Mouse (Mus musculus) fat pad, adult 2 months (tissue): ENCODE measurements at regions not wholly inside any gene's neighbourhood (a gene's known extent, or its start where the extent isn't known, plus 50 kb on each side); places are given as distances from the start of the nearest gene placed in this dataset.

Source experiments
- DNase-seq: peaks from one replicate; pipeline ENCODE4 v3.0.0-alpha.2; 2011; ENCODE audit warnings: low read depth, low spot score; ENCODE audit errors: extremely low read depth

DNA sequence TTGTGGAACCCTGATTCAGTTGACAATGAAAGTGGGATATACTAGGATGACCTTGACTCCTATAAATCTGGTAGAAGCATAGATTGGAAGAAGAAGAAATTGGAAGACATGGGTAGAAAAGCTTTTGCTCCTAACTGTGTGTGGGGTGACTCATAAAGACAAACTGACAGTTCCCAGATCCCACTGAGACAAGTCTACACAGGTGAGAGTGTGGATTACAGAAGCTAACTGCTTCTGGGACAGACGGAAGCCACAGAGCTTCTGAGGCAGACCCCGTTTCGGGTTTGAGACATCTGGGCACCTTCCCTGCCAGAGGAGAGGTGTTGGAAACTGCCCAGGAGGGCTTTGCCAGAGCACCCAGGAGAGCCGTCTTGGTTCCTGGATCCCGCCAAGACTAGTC lies 204.7 kb upstream of the Fam98a start:
- no peak for DNase-seq

DNA sequence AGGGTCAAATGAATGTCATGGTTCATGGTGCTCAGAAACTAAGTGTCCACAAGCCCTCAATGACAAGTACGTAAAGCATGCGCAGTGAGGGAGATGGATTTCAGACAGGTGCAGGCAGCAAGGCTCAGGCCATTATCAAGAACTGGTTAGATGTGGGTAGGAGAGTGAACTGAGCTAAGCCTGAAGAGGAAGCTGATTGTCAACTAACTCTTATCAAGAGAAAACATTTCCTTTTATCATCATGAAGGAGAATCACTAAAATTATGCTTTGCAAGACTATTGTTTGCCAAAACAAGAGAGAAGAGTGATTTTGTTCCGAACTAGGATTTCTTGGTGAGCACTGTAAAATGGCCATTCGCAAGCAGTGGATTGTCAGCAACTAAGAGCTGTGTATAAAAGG lies 164.7 kb upstream of the Fam98a start:
- no peak for DNase-seq

DNA sequence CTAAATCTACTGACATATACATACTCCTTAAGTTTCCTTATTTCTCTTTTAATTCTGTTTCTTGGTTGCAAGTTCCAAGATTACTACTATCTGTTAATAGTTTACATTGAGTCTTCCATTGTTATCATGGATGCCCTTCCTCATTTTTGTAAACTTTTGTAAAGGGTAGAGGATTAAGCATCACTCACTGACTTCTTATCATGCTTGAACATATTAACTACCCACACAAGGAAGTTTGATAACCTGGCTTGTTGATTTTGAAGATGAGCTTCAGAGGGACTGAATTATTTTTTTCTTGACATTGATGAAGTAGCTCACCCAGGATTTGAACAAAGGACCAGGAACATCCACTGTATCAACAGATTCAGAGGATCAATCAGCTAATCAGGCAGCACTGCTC lies 162.8 kb upstream of the Fam98a start:
- DNase-seq, result no peak

DNA sequence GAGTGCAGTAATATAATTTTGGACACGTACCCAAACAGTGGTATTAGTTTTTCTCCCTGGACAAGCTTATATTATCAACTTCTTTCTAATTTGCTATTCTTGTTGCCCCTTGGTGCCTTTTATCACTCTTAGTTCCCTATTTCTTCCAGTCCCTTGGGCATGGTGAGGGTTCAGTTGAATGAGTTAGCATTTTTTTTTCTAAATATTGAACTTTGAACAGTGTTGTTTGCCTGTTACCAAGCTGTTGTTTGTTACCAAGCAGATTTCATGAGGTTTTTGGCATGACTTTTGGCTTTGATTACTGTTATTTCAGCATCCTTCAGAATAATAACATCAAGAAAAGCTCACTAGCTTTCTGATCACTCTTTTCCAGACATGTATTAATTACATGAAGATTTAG lies 162.3 kb upstream of the Fam98a start:
- no peak for DNase-seq

DNA sequence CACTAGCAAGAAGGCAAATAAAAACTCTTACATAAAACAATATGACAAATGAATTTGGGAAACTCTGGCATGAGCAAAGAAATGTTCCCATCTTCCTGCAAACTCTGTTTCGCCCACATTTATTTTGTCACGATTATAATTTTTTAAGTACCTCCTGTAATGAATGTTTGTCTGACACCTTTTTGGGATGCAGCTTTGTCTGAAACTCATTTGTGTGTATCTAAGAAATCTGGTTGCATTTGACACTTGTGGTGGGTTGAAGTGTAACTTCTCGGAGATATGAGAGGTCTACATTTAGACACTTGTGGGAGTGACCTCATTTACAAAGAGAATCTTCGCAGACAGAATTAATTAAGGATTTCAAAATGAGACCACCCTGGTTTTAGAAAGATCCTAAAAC lies 155.9 kb upstream of the Fam98a start:
- no peak for DNase-seq

DNA sequence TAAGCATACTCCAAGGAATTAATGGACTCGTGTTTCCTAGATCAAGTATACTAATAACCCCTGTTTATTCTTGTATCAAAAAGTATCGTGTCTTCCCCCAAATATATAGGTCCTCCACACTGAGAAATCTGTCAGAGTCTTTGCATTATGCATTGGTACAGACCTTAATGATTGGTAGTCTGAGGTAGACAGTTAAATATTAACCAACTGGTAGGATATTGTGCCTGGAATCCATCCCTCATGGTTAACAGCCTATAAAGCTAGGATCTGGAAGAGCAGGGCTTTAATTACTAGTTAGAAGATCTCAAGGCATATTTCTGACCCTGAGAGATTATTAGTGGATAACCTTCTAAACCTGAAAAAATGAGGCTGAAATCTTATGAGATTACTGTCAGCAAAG lies 153.6 kb upstream of the Fam98a start:
- DNase-seq, result no peak

DNA sequence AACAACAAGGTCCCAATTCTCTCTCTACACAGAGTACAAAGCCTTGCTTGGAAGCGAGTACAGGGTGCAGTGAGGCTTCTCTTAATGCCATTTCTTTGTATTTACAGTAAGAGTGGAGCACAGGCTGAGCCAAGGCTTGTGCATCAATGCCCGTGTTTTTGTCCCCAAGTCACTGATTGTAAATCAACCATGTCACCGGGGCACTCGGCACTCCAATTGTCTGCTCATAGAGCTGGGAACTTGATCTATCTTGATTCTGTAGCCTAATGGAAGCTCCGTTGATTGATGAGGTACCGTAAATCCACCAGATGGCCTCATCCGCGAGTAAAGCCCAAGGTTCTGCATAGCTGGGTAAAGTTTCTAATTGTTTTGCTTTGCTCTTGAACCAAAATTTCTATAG lies 152.1 kb upstream of the Fam98a start:
- no peak for DNase-seq

DNA sequence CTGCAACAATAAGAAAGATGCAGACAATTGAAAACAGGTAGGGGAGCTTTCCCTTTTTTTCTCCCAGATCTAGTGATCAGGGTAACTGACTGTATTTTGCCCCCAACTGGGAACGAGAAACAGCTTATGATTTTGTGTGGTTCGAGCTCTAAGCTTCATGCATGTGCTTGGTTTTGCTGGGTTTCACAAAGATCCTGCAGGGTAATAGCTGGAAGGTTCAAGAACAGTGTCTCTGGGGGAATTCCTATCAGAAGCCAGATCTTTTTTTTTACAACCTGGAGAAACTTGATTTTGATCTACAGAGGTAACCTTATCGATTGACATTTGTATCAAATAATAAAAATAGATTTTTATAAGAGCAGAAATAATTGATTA lies 145.0 kb upstream of the Fam98a start:
- DNase-seq, result no peak

DNA sequence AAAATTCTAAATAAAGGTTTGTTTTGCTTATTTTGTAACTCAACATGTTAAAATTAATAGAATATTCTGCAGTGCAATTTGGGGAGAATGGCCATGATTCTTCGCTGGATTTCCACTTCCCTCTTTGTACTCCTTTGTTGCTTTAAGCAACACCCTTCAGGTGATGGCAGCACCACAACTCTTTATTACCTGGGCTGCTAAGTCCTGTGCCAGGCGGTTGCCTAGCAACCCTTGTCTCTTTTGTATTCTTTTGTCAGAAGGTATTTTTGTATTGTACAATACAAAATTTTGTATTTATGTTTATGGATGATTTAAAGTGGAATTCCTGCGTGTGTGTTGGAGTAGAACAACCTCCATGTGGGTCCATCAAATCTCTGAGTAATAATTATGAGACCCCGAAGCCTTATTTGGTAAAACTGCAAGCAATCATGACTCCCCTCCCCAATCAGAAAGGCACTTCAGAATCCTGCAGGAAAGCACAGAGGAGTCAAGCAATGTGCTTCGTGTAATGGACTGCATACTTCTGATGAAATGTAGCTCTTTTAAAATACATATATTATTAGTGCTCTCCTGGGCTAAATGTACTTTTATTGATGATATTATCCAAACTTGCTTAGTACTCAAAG lies 144.5 kb upstream of the Fam98a start:
- DNase-seq, result no peak

DNA sequence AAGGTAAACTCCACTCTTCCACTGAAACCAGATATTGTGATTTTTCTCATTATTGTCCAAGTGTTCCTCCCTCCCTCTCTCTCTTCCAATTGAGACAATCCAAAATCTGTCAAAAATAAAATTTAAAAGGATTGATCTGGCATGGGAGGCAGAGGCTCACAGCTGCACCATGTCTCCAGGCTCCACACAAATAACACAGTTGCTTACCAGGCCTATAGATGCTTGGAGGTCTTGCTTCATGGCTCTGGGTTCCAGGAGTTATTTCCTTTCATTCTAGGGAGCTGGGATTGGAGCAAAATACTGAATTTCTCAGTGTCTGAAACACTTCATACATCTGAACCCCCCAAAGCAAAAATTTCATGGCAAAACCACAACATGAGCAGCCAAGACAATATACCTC lies 134.2 kb upstream of the Fam98a start:
- DNase-seq, result no peak

DNA sequence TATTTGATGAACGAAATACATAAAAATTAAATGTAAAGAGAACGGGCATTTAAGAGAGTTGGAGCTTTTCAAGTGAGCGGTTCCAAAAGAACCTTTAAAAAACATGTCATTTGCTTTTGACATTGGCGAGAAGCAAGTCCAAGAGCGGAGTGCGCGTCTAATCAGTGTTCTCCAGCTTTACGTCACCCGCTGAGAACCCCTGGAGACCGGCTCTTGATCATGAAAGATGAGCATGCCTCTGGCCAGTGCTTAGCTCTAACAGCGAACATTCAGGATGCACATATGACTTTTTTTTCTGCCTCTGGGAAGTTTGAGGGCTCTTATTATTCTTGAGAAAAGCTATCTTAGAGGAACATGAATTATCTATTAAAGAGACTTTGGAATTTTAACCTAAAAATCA lies 95.2 kb upstream of the Fam98a start:
- no peak for DNase-seq

DNA sequence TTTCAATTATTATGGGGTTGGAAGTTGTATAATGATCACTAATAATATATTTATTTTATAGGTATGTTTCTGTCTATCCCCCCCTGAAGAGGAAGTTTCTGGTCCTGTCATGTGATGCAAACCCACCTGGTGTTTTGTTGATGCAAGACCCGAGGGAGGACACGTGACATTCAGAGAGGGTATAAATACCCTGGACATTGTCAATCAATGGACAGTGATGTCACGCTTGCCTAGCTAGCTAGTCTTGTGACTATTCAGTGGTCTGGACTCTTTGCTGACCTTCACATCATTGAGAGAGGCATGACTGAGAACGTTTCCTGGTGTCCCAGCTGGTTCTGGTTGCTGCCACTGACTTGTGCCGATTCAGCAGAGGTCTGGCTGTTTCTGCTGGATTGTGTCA lies 93.0 kb upstream of the Fam98a start:
- DNase-seq, result no peak

DNA sequence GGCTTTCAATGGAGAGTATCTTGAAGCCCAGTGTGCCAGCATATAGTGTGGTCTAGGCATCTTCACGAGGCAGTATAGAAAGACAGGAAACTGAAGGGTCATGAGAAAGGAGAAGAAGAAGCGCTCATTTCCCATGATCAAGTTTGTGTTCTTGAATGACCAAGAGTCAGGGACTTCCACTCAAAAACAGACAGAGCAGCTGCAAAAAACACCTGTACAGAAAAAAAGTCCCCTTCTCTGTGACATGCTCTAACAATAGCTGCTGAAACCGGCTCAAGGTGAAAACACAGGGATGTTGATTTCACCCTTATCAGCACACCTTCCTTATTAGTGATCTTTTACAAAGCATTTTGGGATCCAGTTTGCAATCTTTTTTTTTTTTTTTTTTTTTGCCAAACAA lies 90.6 kb upstream of the Fam98a start:
- no peak for DNase-seq

DNA sequence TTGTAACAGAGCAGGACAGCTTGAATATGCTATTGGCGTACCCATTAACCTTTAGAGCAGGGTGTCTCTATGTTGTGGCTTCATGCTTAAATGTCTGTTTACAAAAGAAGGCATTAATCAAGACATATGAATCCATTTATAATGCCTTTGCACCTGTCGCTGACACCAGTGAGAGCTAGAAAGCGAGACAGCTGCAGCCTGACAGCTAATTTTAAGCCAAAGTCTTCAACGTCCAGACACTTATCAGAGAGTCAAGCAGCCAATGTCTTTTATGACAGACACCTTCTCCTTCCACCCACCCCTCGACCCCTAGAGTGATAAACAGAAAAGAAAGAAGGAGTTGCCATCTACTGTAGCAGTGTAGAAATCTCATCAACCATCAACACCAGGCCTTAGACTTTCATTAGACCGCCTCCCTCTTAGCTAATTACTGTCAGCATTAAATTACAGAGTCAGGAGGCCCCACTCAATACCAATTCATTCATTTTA lies 89.3 kb upstream of the Fam98a start:
- DNase-seq, result no peak

DNA sequence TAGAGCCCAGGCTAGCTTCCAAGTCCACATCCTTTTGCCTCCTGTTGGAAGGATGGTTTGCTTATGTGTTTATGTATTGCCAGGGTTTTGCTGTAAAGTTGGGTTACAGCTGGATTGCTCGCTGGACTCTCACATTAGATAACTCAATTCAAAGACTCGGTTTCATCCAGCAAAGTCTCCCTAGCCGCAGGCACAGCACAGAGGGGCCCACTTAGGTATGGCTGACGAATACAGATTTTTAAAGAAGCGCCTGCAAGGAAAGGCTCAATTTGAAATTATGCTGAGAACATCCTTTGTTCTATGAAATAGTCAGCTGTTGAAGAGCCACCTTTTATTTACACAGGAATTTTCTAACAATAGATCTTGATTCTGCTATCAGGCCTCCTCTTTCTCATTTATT lies 88.8 kb upstream of the Fam98a start:
- no peak for DNase-seq

DNA sequence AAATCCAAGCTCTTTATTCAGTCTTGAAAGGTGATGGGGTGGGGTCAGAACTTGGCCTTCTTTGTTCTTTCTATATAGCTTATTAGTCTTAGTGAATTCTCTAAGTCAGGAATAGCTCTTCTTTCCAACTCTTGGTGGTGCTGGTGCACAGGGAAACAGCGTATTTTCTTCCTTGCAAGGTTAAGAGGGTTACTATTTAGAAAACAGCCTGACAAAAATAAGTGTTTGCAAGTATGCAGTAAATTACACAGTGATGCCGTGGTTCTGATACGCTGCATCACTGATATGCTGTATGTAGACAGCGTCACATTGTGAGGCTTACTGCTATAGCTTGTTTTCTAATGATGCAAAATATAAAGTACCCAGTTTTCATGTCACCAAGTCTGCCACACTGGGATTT lies 78.1 kb upstream of the Fam98a start:
- no peak for DNase-seq

DNA sequence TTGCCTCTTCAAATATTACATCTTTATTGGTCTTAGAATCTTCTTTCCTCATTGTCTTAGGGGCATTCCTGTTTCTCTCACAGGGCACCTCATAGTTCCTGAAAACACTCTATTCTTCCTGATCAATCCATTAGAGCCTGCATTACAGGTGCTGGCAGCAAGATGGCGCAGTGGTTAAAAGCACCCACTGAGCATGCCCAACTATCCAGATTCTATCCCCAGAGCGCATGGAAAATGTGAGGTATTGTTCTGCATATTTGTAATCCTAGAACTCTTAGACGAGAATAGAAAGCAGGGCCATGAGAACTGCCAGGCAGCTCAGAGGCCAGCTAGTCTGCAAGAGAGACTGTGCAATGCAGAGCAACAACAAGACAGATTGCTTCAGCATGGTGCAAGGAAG lies 67.7 kb upstream of the Fam98a start:
- DNase-seq, result no peak

DNA sequence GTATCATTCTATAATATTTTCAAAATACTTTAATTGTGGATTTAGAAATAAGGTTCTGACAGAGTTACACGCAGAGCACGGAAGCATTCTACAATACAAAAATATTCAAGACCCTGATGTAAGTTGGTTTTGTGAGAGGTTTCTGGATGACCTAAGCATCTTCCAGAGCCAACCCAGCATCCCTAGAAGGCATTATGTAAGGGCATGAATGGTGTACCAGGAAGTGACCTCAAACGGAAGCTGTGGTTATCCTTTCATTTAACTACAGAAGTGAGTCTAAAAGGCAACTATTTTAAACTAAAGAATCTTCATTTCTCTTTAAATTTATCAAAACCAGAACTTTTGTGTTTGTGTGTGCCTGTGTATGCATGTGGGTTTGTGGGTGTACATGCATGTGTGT lies 66.8 kb upstream of the Fam98a start:
- no peak for DNase-seq

DNA sequence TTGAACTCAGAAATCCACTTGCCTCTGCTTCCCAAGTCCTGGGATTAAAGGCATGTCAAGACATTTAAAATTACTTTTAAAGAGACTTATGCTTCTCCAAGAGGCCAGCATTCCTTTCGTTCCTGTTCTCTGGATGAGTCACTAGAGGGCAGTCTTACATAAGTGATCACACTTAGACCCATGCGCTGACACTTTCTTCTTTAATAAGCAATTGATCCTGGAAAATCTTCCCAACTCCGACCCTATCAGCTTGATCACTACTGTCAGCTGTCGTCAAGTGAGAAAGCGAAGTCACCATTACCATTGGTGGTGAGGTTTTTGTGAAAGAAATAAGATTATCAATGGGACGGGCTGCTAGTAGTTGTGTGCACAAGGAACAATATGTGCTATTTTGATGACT lies 65.5 kb upstream of the Fam98a start:
- no peak for DNase-seq

DNA sequence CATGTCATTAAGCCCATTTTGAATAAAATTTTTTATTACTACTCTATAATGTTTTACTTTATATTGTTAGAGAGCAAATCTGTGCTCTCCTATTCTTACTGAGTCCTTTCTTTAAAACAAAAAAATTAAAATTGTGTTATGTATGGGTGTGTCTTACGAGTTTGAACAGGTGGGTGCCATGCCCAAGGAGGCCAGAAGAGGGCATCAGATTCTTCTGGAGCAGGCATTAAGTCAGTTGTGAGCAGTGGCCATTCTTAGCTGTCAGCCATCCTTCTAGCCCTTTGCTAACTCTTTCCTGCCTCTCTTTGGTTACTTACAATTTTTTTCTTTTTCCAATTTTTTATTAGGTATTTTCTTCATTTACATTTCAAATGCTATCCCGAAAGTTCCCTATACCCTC lies 63.6 kb upstream of the Fam98a start:
- DNase-seq, result no peak

DNA sequence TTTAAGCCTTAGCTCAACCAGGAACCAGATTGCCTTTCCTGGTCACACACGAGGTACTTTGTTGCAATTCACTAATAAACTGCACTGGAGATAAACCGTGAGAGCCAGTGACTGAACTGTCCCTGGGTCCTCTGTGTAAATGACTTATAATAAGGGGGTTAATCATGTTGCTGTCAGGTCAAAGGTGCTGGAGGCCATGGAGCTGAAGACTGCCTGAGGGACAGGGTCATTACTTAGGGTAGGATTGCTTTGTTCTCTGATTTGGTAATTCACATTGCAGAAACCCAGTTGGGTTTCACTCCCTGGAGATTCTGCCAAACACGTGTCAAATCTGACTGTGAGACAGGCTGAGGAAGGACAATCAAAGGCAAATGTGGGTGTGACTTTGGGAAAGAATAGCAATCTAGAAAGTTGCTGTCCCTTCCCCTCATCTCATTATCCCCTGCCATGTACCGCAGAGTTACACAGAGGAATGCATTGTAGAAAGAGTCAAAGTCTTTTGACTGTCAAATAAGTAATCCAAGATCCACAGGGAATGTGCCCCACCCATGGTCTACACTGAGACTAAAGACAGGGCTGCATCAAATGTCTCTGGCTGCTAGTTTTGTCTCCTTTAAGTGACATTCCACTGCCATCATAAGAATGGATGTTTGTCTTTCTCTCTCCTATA lies 51.8 kb upstream of the Fam98a start:
- DNase-seq, result peak; percentile 25
